Mouse (Mus musculus): ENCODE data around the gene Tnfrsf25. TPM values are rescaled to one million over a fixed set of nuclear protein-coding genes. Genes with fewer than 3 reads are reported as not detected.

The Tnfrsf25 gene
- polyA plus RNA-seq, 1 experiment from 2014 or later: 0.87 TPM

GRCm38 (mm10) chr4:152095937-152096910 lies 19.5 kb upstream of the Tnfrsf25 start:
- peak overlapping the region; percentile 69 for H3K27ac ChIP-seq
- WGBS (ENCODE audit: insufficient replicate concordance): 17% methylated on average over 27 of the region's 27 CpGs
- no peaks in the 10 kb centered on the region for H3K9me3 ChIP-seq (replicated peaks)

DNA sequence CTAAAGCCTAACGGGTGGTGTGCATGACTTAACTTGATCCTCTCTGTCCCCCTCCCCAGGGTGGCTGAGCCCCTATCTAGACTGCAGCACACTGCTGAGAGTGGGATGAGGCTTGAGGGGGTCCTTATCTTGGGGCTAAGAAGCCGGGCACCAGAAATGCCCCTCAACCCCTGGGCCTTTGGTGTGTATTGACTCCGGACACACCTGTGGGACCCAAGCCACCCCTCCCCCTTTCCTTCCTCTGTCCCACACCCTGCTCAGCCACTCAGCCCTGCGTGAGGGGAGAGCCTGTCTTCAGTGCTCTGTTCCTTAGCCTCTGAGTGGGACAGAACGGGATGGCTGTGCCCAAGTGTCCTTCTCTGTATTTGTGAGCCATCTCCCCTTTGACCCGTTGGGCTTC lies 18.8 kb upstream of the Tnfrsf25 start:
- peaks cover 2% of the 10 kb centered on the region for H3K36me3 ChIP-seq

More at GRCm38 (mm10) chr4:152095937-152096910, 19.5 kb upstream of the Tnfrsf25 start:
- peak overlapping the region; percentile 51 for H3K9ac ChIP-seq
- H3K4me3 ChIP-seq: peak overlapping the region; percentile 23
- peak; percentile 64 for ATAC-seq
- no peaks in the 10 kb centered on the region for H3K36me3 ChIP-seq
- H3K27me3 ChIP-seq (replicated peaks): no peaks in the 10 kb centered on the region
- H3K4me2 ChIP-seq: peak overlapping the region; percentile 44
- peaks cover 91% of the 10 kb centered on the region for H3K4me1 ChIP-seq

GRCm38 (mm10) chr4:152097911-152098799 lies 17.6 kb upstream of the Tnfrsf25 start:
- H3K4me1 ChIP-seq: peaks cover 83% of the 10 kb centered on the region
- WGBS (ENCODE audit: insufficient replicate concordance): 46% methylated on average over 11 of the region's 11 CpGs
- H3K36me3 ChIP-seq: peaks cover 14% of the 10 kb centered on the region
- H3K4me2 ChIP-seq: no peak overlapping the region
- no peak for ATAC-seq
- no peak overlapping the region for H3K9ac ChIP-seq
- no peak overlapping the region for H3K4me3 ChIP-seq
- H3K27me3 ChIP-seq (replicated peaks): no peaks in the 10 kb centered on the region
- no peaks in the 10 kb centered on the region for H3K9me3 ChIP-seq (replicated peaks)
- H3K27ac ChIP-seq: no peak overlapping the region

More for the DNA sequence above, 18.8 kb upstream of the Tnfrsf25 start:
- Histone ChIP-seq H3K9ac (no peak overlapping the region), H3K4me1 (peaks cover 91% of the 10 kb centered on the region), H3K4me2 (peak overlapping the region; percentile 44), H3K9me3 (replicated peaks) (no peaks in the 10 kb centered on the region), H3K27ac (peak overlapping the region; percentile 69), H3K4me3 (peak overlapping the region; percentile 23), H3K27me3 (replicated peaks) (no peaks in the 10 kb centered on the region)
- WGBS (ENCODE audit: insufficient replicate concordance): 41% methylated on average over 6 of the region's 6 CpGs
- no peak for ATAC-seq

GRCm38 (mm10) chr4:152100541-152100940 lies 15.2 kb upstream of the Tnfrsf25 start:
- Histone ChIP-seq H3K4me2 (no peak overlapping the region), H3K4me3 (no peak overlapping the region), H3K4me1 (peaks cover 60% of the 10 kb centered on the region), H3K36me3 (peaks cover 33% of the 10 kb centered on the region), H3K9me3 (replicated peaks) (no peaks in the 10 kb centered on the region), H3K9ac (no peak overlapping the region), H3K27ac (peak overlapping the region; percentile 11), H3K27me3 (replicated peaks) (no peaks in the 10 kb centered on the region)
- 67% methylated on average over 11 of the region's 11 CpGs for WGBS (ENCODE audit: insufficient replicate concordance)
- ATAC-seq: no peak

DNA sequence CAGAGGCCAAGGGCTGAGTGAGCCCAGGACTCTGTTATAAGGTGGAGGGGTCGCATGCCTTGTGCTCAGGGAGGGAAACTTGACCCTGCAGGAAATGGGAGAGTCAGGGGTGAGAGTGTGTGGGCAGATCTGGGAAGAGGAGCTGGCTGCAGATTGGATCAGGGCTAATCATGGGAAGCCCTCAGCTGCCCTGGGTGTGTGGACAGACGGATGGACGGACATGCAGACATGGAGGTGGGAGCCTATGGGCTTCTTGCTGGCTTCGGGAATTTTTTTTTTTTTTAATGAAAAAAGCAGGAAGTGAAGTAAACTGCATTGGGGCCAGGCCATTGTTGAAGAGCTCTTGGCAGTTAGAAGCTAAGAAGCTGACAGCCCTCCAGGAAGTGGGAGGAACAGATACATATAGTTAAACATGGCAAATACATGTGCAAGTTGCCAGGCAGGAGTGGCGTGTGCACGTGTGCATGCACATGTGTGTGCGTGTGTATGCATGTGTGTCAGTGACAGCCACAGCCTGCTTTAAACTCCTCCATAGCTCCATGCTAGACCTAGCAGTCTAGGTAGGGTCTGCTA lies 14.6 kb upstream of the Tnfrsf25 start:
- H3K4me2 ChIP-seq: no peak overlapping the region
- 53% methylated on average over 7 of the region's 7 CpGs for WGBS (ENCODE audit: insufficient replicate concordance)
- ATAC-seq: no peak
- H3K9me3 ChIP-seq (replicated peaks): no peaks in the 10 kb centered on the region
- peaks cover 40% of the 10 kb centered on the region for H3K36me3 ChIP-seq
- peaks cover 54% of the 10 kb centered on the region for H3K4me1 ChIP-seq
- H3K9ac ChIP-seq: no peak overlapping the region
- no peak overlapping the region for H3K4me3 ChIP-seq
- H3K27me3 ChIP-seq (replicated peaks): no peaks in the 10 kb centered on the region
- H3K27ac ChIP-seq: peak overlapping the region; percentile 16

DNA sequence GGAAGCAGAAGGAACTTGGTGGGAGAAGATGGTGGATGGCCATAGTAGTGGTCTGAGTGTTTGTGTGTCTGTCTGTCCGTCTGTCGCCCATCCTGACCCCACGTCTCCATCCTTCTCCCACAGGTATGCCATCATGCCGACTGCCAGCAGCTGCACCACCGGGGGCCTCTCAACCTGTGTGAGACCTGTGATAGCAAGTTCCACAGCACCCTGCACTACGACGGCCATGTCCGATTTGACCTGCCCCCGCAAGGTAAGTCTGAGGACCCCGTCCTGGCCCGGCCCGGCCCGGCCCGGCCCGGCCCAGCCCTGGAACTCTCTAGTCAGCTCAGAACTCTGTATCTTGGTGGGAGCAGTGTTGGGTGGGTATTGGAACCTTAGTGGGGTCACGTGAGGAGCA lies 13.8 kb upstream of the Tnfrsf25 start:
- Histone ChIP-seq H3K27ac (0 out of 2 replicates have a peak overlapping the region, but pooled peaks have one; percentile 16), H3K4me3 (no peak overlapping the region), H3K4me1 (peaks cover 50% of the 10 kb centered on the region), H3K4me2 (no peak overlapping the region), H3K27me3 (replicated peaks) (no peaks in the 10 kb centered on the region), H3K9me3 (replicated peaks) (no peaks in the 10 kb centered on the region), H3K9ac (no peak overlapping the region), H3K36me3 (peaks cover 47% of the 10 kb centered on the region)
- ATAC-seq: no peak
- 89% methylated on average over 16 of the region's 16 CpGs for WGBS (ENCODE audit: insufficient replicate concordance)

DNA sequence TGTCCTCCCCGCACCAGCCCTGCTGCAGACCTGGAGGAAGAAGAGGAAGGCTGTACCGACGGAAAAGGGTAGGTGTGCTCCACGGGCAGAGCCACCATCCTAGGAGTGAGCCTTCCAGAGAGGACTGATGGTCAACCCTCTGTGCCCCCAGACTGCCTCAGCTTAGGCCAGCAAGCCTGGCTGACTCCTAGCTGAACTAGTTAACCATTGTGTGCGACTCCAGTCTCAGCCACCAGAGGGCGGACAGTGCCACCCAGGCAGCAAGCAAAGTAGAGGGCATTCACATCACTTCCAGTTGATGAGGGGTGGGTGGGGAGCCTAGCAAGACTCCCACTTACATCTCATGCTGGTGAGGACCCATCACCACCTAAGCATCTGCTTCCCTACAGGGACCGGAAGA lies 12.7 kb upstream of the Tnfrsf25 start:
- H3K4me1 ChIP-seq: peaks cover 51% of the 10 kb centered on the region

GRCm38 (mm10) chr4:152106746-152107145 lies 9.0 kb upstream of the Tnfrsf25 start:
- 46% methylated on average over 9 of the region's 9 CpGs for WGBS (ENCODE audit: insufficient replicate concordance)
- no peaks in the 10 kb centered on the region for H3K9me3 ChIP-seq (replicated peaks)
- H3K4me1 ChIP-seq: peaks cover 58% of the 10 kb centered on the region
- peak overlapping the region; percentile 74 for H3K9ac ChIP-seq
- ATAC-seq: no peak
- H3K36me3 ChIP-seq: peaks cover 82% of the 10 kb centered on the region
- H3K27me3 ChIP-seq (replicated peaks): no peaks in the 10 kb centered on the region
- H3K27ac ChIP-seq: peak overlapping the region; percentile 98
- peak overlapping the region; percentile 63 for H3K4me3 ChIP-seq
- H3K4me2 ChIP-seq: peak overlapping the region; percentile 97

More for the DNA sequence above, 12.7 kb upstream of the Tnfrsf25 start:
- no peak for ATAC-seq
- no peak overlapping the region for H3K27ac ChIP-seq
- no peaks in the 10 kb centered on the region for H3K9me3 ChIP-seq (replicated peaks)
- H3K9ac ChIP-seq: no peak overlapping the region
- 42% methylated on average over 7 of the region's 7 CpGs for WGBS (ENCODE audit: insufficient replicate concordance)
- H3K4me2 ChIP-seq: no peak overlapping the region
- H3K27me3 ChIP-seq (replicated peaks): no peaks in the 10 kb centered on the region
- peaks cover 51% of the 10 kb centered on the region for H3K36me3 ChIP-seq
- H3K4me3 ChIP-seq: no peak overlapping the region

- H3K27me3 ChIP-seq (replicated peaks): peaks cover 5% of the 10 kb centered on the region; the same call in 1 of the 2 replicates
- 27% methylated on average over 24 of the region's 24 CpGs for WGBS (ENCODE audit: insufficient replicate concordance)
- H3K27ac ChIP-seq: peak overlapping the region; percentile 98
- peaks cover 81% of the 10 kb centered on the region for H3K36me3 ChIP-seq
- peak; percentile 72 for ATAC-seq
- no peaks in the 10 kb centered on the region for H3K9me3 ChIP-seq (replicated peaks)
- H3K4me2 ChIP-seq: peak overlapping the region; percentile 97
- H3K4me3 ChIP-seq: peak overlapping the region; percentile 63
- H3K4me1 ChIP-seq: peaks cover 62% of the 10 kb centered on the region
- peak overlapping the region; percentile 74 for H3K9ac ChIP-seq
Measured at GRCm38 (mm10) chr4:152107493-152107892, 8.2 kb upstream of the Tnfrsf25 start.

DNA sequence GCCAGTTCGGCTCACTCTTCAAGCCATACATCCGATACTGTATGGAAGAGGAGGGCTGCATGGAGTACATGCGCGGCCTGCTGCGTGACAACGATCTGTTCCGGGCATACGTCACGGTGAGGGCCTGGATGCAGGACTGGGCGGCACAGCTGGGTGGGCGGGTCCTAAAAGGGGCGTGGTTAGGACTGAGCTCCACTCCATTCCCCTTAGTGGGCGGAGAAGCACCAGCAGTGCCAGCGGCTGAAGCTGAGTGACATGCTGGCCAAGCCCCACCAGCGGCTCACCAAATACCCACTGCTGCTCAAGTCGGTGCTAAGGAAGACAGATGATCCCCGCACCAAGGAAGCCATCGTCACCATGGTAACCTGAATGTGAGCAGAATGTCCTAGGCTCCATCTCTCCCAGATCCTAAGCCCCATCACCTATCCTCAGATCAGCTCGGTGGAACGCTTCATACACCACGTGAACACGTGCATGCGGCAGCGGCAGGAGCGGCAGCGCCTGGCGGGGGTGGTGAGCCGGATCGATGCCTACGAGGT lies 7.7 kb upstream of the Tnfrsf25 start:
- peaks cover 59% of the 10 kb centered on the region for H3K4me1 ChIP-seq
- 28% methylated on average over 30 of the region's 30 CpGs for WGBS (ENCODE audit: insufficient replicate concordance)
- peak overlapping the region; percentile 98 for H3K27ac ChIP-seq
- no peaks in the 10 kb centered on the region for H3K9me3 ChIP-seq (replicated peaks)
- peak overlapping the region; percentile 74 for H3K9ac ChIP-seq
- H3K4me2 ChIP-seq: peak overlapping the region; percentile 97
- H3K27me3 ChIP-seq (replicated peaks): peaks cover 5% of the 10 kb centered on the region; the same call in 1 of the 2 replicates
- peaks cover 81% of the 10 kb centered on the region for H3K36me3 ChIP-seq
- ATAC-seq: peak; percentile 90
- H3K4me3 ChIP-seq: peak overlapping the region; percentile 63

DNA sequence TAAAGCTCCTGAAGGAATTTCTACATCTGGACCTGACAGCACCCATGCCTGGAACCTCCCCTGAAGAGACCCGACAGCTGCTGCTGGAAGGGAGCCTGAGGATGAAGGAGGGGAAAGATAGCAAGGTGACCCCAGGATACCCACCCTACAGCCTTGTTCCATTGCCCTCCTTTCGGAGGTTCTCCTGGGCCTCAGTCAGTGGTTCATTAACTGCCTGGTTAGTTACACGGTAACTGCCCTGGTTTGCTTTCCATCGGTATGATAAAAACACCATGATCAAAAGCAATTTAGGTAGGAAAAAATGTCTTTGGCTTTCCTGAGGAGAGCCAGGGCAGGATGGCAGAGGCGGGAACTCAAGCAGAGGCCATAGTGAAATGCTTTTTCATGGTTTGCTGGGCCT lies 7.1 kb upstream of the Tnfrsf25 start:
- H3K4me2 ChIP-seq: peak overlapping the region; percentile 97
- H3K4me3 ChIP-seq: peak overlapping the region; percentile 63
- H3K4me1 ChIP-seq: peaks cover 59% of the 10 kb centered on the region
- peak overlapping the region; percentile 55 for H3K9ac ChIP-seq
- H3K36me3 ChIP-seq: peaks cover 81% of the 10 kb centered on the region
- WGBS (ENCODE audit: insufficient replicate concordance): 79% methylated on average over 5 of the region's 5 CpGs
- peak overlapping the region; percentile 98 for H3K27ac ChIP-seq
- peaks cover 7% of the 10 kb centered on the region for H3K27me3 ChIP-seq (replicated peaks)
- no peak for ATAC-seq
- H3K9me3 ChIP-seq (replicated peaks): no peaks in the 10 kb centered on the region

Data from liver, embryonic 12.5 days (tissue).